Mouse (Mus musculus) neural tube, embryonic 15.5 days (tissue): ENCODE data around the gene Pou5f1. TPM values are rescaled to one million over a fixed set of nuclear protein-coding genes. Genes with fewer than 3 reads are reported as not detected.
"Not testable (repeated sequence)": the region's sequence is repeated elsewhere in the genome, so short reads cannot be mapped to it uniquely, and the experiment has no call there.

ENCODE experiments used
- ATAC-seq: fragments of 200-750 bp; cut with Nextera tagmentation; 2 replicates; pipeline ENCODE4 v1.8.0; 2017; ENCODE audit warnings: mild to moderate bottlenecking, moderate TSS enrichment, moderate library complexity; ENCODE audit not compliant: low FRiP score
- H3K27ac ChIP-seq: fragments of 300-500 bp; sonication (generic); replicated peaks from 2 replicates; pipeline ENCODE4 v1.5.1; 2015; ENCODE audit warnings: mild to moderate bottlenecking, inconsistent platforms
- H3K27me3 ChIP-seq: fragments of 300-500 bp; sonication (generic); replicated peaks from 2 replicates; pipeline ENCODE4 v1.6.1; 2015; ENCODE audit warnings: inconsistent platforms
- H3K36me3 ChIP-seq: fragments of 300-500 bp; sonication (generic); 2 replicates; pipeline ENCODE4 v1.6.1; 2015; ENCODE audit warnings: inconsistent platforms
- H3K4me1 ChIP-seq: fragments of 300-500 bp; sonication (generic); 2 replicates; pipeline ENCODE4 v1.6.1; 2015; ENCODE audit warnings: inconsistent platforms
- H3K4me2 ChIP-seq: fragments of 300-500 bp; sonication (generic); 2 replicates; pipeline ENCODE4 v1.6.1; 2015; ENCODE audit warnings: inconsistent platforms, mild to moderate bottlenecking, moderate library complexity
- H3K4me3 ChIP-seq: fragments of 300-500 bp; sonication (generic); replicated peaks from 2 replicates; pipeline ENCODE4 v1.5.1; 2015; ENCODE audit warnings: mild to moderate bottlenecking, inconsistent platforms
- H3K9ac ChIP-seq: fragments of 300-500 bp; sonication (generic); replicated peaks from 2 replicates; pipeline ENCODE4 v1.6.1; 2015; ENCODE audit warnings: mild to moderate bottlenecking, inconsistent platforms
- H3K9me3 ChIP-seq: fragments of 300-500 bp; sonication (generic); replicated peaks from 2 replicates; pipeline ENCODE4 v1.6.1; 2016; ENCODE audit warnings: inconsistent platforms
- WGBS: fragments of 180-500 bp; shearing (Covaris S2); methylation state at CpG from one replicate; pipeline ENCODE4 v1.1.7; 2015; ENCODE audit warnings: mixed read lengths; 5-methylcytosine and 5-hydroxymethylcytosine counted together
- polyA plus RNA-seq: library from polyadenylated mRNA; unstranded; fragments of >200 nt; fragmentation: Nextera tagmentation; extraction: Ambion mirVana; gene quantifications from 2 replicates; pipeline ENCODE4 v1.2.1, GENCODE M21; 2015

Gene Pou5f1
- polyA plus RNA-seq: not detected in 2 replicates

DNA sequence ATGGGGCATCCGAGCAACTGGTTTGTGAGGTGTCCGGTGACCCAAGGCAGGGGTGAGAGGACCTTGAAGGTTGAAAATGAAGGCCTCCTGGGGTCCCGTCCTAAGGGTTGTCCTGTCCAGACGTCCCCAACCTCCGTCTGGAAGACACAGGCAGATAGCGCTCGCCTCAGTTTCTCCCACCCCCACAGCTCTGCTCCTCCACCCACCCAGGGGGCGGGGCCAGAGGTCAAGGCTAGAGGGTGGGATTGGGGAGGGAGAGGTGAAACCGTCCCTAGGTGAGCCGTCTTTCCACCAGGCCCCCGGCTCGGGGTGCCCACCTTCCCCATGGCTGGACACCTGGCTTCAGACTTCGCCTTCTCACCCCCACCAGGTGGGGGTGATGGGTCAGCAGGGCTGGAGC, at the start of gene Pou5f1:
Gene Pou5f1, plus strand, starts transcription at position 243 of the 400 bp plus-strand sequence.
- Histone ChIP-seq H3K36me3 (no peaks in the 10 kb centered on the region), H3K4me3 (no peak within 1 kb of the TSS), H3K27ac (no peak within 1 kb of the TSS), H3K4me2 (no peak within 1 kb of the TSS), H3K9me3 (no peaks in the 10 kb centered on the region), H3K4me1 (peaks cover 2% of the 10 kb centered on the region; the same call in 1 of the 2 replicates), H3K27me3 (peaks cover 24% of the 10 kb centered on the region), H3K9ac (no peak within 1 kb of the TSS)
- 45% methylated on average over 13 of the region's 13 CpGs for WGBS
- ATAC-seq: no peak

GRCm38 (mm10) chr17:35458247-35458646, 47.6 kb upstream of the Pou5f1 start:
- ATAC-seq, H3K27ac ChIP-seq, H3K9me3 ChIP-seq, H3K4me3 ChIP-seq, H3K4me1 ChIP-seq, H3K27me3 ChIP-seq, H3K9ac ChIP-seq, H3K4me2 ChIP-seq, H3K36me3 ChIP-seq: not testable (repeated sequence)
- no CpG with 5 or more reads among the region's 1 CpGs for WGBS

DNA sequence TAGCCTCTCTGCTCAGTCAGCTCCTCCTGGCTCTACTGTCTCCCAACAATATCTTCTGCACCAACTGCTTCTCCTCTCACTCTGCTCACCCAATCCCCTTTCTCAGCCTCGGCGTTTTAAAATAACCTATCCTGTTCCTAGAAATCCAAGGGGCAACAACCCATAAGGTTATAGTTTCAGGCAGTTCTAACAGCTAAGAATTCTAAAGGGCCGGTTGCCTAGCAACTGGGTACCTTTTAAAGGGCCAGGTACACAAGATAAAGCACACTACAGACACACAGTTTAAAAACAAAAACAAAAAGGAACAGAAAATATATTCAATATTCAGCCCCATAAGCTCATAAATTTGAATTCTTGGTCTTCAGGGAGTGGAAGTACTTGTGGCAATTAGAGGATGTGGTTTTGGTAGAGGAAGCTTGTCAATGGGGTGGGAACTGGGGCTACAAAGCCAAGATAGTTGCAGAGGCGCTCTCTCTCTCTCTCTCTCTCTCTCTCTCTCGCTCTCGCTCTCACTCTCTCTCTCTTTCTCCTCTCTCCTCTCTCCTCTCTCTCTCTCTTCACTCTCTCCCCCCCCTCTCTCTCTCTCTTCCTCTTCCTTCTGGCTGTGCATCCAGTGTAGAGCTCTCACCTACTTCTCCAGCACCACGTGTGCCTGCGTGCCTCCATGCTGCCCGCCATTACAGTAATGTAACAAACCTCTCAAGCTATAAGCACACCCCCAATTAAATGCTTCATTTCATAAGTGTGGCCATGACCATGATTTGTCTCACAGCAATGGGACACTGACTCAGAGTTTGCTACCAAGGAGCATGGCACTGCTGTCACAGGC, 45.1 kb upstream of the Pou5f1 start:
- not testable (repeated sequence) for H3K27me3 ChIP-seq, H3K4me1 ChIP-seq, H3K36me3 ChIP-seq, H3K9me3 ChIP-seq, H3K9ac ChIP-seq, H3K4me3 ChIP-seq, H3K27ac ChIP-seq, H3K4me2 ChIP-seq
- peak; percentile 88; the same call in 1 of the 2 replicates for ATAC-seq
- WGBS: 94% methylated on average over 3 of the region's 9 CpGs

GRCm38 (mm10) chr17:35465651-35466050, 40.2 kb upstream of the Pou5f1 start:
- H3K27ac ChIP-seq, H3K36me3 ChIP-seq, H3K9ac ChIP-seq, ATAC-seq, H3K4me2 ChIP-seq, H3K4me3 ChIP-seq, H3K9me3 ChIP-seq: not testable (repeated sequence)
- Histone ChIP-seq H3K27me3 (peaks cover 24% of the 10 kb centered on the region), H3K4me1 (peaks cover 10% of the 10 kb centered on the region)
- WGBS: 9% methylated on average over 8 of the region's 8 CpGs

GRCm38 (mm10) chr17:35468936-35469335, 36.9 kb upstream of the Pou5f1 start:
- not testable (repeated sequence) for H3K4me2 ChIP-seq, ATAC-seq, H3K4me3 ChIP-seq, H3K9me3 ChIP-seq, H3K9ac ChIP-seq, H3K27ac ChIP-seq, H3K36me3 ChIP-seq
- peaks cover 12% of the 10 kb centered on the region for H3K4me1 ChIP-seq
- WGBS: 64% methylated on average over 3 of the region's 3 CpGs
- peaks cover 27% of the 10 kb centered on the region for H3K27me3 ChIP-seq

GRCm38 (mm10) chr17:35469842-35470751, 35.7 kb upstream of the Pou5f1 start, which contains the start of gene H2-Q10:
H2-Q10 (plus strand) TSS chr17:35470089.
- peaks cover 27% of the 10 kb centered on the region for H3K27me3 ChIP-seq
- 1% methylated on average over 80 of the region's 80 CpGs for WGBS

GRCm38 (mm10) chr17:35484066-35484465, 21.8 kb upstream of the Pou5f1 start:
- no peak for ATAC-seq

More at GRCm38 (mm10) chr17:35469842-35470751, 35.7 kb upstream of the Pou5f1 start, which contains the start of gene H2-Q10:
- peaks cover 12% of the 10 kb centered on the region for H3K4me1 ChIP-seq
- no peak within 1 kb of the TSS for H3K27ac ChIP-seq
- ATAC-seq: no peak
- H3K36me3 ChIP-seq: no peaks in the 10 kb centered on the region
- peak within 1 kb of the TSS; percentile 69 for H3K4me2 ChIP-seq
- 0 out of 2 replicates have a peak within 1 kb of the TSS, but pooled peaks have one; percentile 7 for H3K9ac ChIP-seq
- H3K4me3 ChIP-seq: peak within 1 kb of the TSS; percentile 42
- H3K9me3 ChIP-seq: no peaks in the 10 kb centered on the region

GRCm38 (mm10) chr17:35485702-35486101, 20.1 kb upstream of the Pou5f1 start:
- H3K9me3 ChIP-seq: no peaks in the 10 kb centered on the region
- H3K27ac ChIP-seq: no peak overlapping the region
- no peak overlapping the region for H3K4me2 ChIP-seq
- H3K4me3 ChIP-seq: no peak overlapping the region
- H3K9ac ChIP-seq: no peak overlapping the region
- 28% methylated on average over 4 of the region's 4 CpGs for WGBS
- no peaks in the 10 kb centered on the region for H3K27me3 ChIP-seq
- 0 out of 2 replicates have a peak, but pooled peaks cover 5% of the 10 kb centered on the region for H3K4me1 ChIP-seq
- ATAC-seq: no peak
- H3K36me3 ChIP-seq: no peaks in the 10 kb centered on the region

More at GRCm38 (mm10) chr17:35484066-35484465, 21.8 kb upstream of the Pou5f1 start:
- Histone ChIP-seq H3K4me1 (no peaks in the 10 kb centered on the region), H3K36me3 (no peaks in the 10 kb centered on the region), H3K27me3 (no peaks in the 10 kb centered on the region), H3K9me3 (no peaks in the 10 kb centered on the region), H3K27ac (no peak overlapping the region), H3K4me3 (no peak overlapping the region), H3K9ac (no peak overlapping the region), H3K4me2 (no peak overlapping the region)
- 4% methylated on average over 9 of the region's 9 CpGs for WGBS

DNA sequence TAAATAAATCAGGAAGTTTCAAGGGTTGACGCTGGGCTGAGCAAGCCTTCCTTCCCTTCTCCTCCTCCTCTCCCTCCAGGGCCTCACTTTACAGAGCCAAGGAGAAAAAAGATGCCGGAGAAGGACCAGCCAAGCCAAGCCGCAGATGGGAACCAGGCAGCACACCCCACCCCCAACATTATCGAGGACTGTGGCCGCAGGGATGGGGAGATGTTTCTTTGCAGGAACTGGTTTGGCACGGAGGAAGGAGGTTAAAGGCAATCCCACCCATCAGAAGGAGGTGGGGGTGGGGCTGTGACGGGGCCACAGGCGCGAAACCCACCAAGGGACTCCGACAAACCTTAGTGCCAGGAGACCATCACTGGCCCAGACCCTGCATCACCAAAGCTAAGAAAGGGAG, 19.1 kb upstream of the Pou5f1 start:
- no peak for ATAC-seq
- Histone ChIP-seq H3K4me1 (0 out of 2 replicates have a peak, but pooled peaks cover 5% of the 10 kb centered on the region), H3K9ac (no peak overlapping the region), H3K4me3 (no peak overlapping the region), H3K36me3 (no peaks in the 10 kb centered on the region), H3K27me3 (no peaks in the 10 kb centered on the region), H3K9me3 (no peaks in the 10 kb centered on the region), H3K4me2 (no peak overlapping the region), H3K27ac (no peak overlapping the region)
- WGBS: 69% methylated on average over 10 of the region's 10 CpGs

DNA sequence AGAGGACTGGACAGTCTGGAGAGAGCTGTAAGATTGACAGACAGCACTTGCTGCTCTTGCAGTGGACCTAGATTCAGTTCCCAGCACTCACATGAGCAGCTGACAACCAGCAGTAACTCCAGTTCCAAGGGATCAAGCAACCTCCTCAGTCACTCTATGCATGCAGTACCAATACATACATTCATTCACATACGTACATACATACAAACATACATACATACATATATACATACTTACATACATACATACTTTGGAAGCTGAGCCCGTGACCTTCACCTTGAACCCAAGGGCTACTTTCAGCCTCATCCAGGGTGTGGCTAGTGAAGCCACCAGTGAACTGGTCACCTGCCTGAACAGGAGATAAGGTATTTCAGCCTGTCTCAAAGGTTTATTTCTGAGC, 17.8 kb upstream of the Pou5f1 start:
- Histone ChIP-seq H3K4me3 (no peak overlapping the region), H3K27ac (no peak overlapping the region), H3K4me1 (0 out of 2 replicates have a peak, but pooled peaks cover 5% of the 10 kb centered on the region), H3K9ac (no peak overlapping the region), H3K9me3 (no peaks in the 10 kb centered on the region), H3K36me3 (no peaks in the 10 kb centered on the region), H3K27me3 (no peaks in the 10 kb centered on the region), H3K4me2 (no peak overlapping the region)
- no peak for ATAC-seq
- 95% methylated on average over 2 of the region's 2 CpGs for WGBS

DNA sequence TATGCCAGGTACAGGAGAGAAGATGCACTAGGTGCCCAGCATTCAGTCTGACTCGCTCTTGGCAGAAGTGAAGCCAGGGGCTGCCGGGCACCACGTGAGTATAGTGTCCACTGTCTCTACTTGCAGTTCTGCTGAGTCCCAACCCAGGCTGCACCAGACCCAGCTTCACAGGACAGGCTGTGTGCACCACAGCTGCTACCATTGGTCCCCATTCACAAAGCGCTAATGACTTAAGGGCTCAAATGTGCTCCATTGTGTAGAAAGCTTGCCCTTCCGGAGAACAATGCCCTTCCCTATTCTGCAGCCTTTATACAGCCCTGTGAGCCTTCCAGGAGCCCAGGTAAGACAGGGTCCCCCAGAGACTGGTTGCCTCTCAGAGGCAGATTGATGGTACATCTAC, 15.5 kb upstream of the Pou5f1 start:
- Histone ChIP-seq H3K4me1 (0 out of 2 replicates have a peak, but pooled peaks cover 5% of the 10 kb centered on the region), H3K9ac (no peak overlapping the region), H3K9me3 (no peaks in the 10 kb centered on the region), H3K27ac (no peak overlapping the region), H3K4me3 (no peak overlapping the region), H3K4me2 (no peak overlapping the region), H3K36me3 (no peaks in the 10 kb centered on the region), H3K27me3 (no peaks in the 10 kb centered on the region)
- ATAC-seq: no peak
- 30% methylated on average over 5 of the region's 5 CpGs for WGBS
